Mouse (Mus musculus): ENCODE measurements around the gene Got1. TPM values are rescaled to one million over a fixed set of nuclear protein-coding genes. Genes with fewer than 3 reads are reported as not detected.

Gene Got1
- total RNA-seq, 2 experiments from 2014 or later: 59.8 to 62.7 TPM

Other genes starting within 250 kb of the Got1 start
- gene Hpse2, start 136.2 kb downstream of the Got1 start, total RNA-seq (2021): under 1 TPM in 1 of 2 experiments, not detected in 1; 0.11 TPM
- gene Cnnm1, start 84.2 kb downstream of the Got1 start, total RNA-seq (2021): 1 to 10 TPM; 1.2 to 1.5 TPM
- under 1 TPM in 1 of 2 experiments, not detected in 1; 0.28 TPM for gene Nkx2-3, start 87.7 kb upstream of the Got1 start, total RNA-seq (2021)
- 10 to 100 TPM; 82.6 to 93.9 TPM for gene Slc25a28, start 150.3 kb upstream of the Got1 start, total RNA-seq (2021)
- gene Entpd7, start 165.1 kb upstream of the Got1 start, total RNA-seq (2021): 10 to 100 TPM; 20.9 to 24.6 TPM
- gene Cutc, start 228.4 kb upstream of the Got1 start, total RNA-seq (2021): 10 to 100 TPM; 14.1 to 15.3 TPM
- gene Cox15, start 228.4 kb upstream of the Got1 start, total RNA-seq (2021): 10 to 100 TPM; 41.0 to 45.9 TPM

Data from adrenal gland, postnatal 4 days (tissue).